Mouse (Mus musculus) cerebellum, adult (tissue): ENCODE measurements around the gene Tigd4.

Source experiments
- ATAC-seq: cut with Nextera tagmentation; 2 replicates; pipeline ENCODE4 v1.9.2; 2017; ENCODE audit warnings: mild to moderate bottlenecking, moderate library complexity, mixed read lengths; ENCODE audit not compliant: insufficient number of reproducible peaks, low FRiP score, low TSS enrichment

Gene Tigd4

DNA sequence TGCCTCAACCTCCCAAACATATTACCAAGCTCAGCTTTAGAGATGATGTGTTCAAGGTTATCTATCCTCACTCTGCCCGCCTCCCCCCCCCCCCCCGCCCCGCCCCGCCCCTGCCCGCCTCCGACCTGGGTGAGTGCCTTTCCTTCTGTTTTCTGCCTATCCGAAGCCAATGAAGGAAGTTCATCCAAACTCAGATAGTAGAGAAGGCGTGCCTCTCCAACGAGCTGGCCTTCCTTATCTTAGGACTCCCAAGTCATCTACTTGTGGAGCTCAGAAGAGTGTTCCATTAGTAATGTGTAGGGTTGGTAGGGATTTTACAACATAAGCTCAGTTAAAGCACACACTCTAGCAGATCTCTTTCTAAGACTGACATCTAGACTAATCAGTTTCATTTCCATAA lies 9.8 kb downstream of the Tigd4 start:
- ATAC-seq: no peak

GRCm38 (mm10) chr3:84610183-84610710 lies 16.9 kb downstream of the Tigd4 start:
- no peak for ATAC-seq

GRCm38 (mm10) chr3:84615050-84615855 lies 21.9 kb downstream of the Tigd4 start:
- ATAC-seq: peak; percentile 70; the same call in 1 of the 2 replicates

DNA sequence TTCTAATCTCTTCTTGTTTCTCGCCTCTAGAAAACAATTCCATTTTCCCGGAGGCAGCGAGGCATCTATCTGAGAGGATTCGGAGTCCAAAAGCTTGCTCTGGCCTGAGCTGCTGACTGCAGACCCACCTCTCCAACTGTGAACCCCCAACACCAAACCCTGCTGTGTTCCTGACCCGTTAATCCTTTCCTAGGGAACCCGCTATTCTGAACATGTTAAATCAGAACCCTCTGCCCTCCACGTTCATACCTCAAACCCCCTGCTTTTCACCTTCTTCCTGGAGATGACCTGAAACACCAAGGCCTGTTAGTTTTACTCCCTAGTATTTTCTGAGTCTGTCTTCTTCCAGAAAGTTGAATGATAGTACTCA lies 22.5 kb downstream of the Tigd4 start:
- no peak for ATAC-seq

GRCm38 (mm10) chr3:84618627-84619026 lies 25.3 kb downstream of the Tigd4 start:
- no peak for ATAC-seq

GRCm38 (mm10) chr3:84619056-84619455 lies 25.7 kb downstream of the Tigd4 start:
- ATAC-seq: no peak

GRCm38 (mm10) chr3:84619725-84620124 lies 26.4 kb downstream of the Tigd4 start:
- no peak for ATAC-seq

DNA sequence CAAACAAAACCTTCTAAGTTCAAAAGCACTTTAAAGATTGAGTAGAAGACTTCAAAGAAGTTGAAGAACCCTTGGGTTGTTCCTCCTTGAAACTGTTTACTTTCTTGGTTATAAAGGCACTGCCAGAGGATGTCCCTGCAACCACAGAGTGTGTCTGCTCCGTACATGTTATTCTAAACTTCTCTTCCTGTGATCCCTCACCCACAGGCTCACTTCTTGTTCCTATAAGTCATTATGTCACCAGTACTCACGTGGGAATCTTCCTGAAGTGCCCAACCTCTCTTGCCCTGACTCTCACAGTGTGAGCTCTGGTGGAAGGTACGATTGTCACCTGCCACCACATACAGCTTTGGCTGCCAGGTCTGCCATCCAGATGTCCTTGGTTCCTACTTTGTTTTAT lies 28.7 kb downstream of the Tigd4 start:
- ATAC-seq: no peak

- no peak for ATAC-seq
These were observed 38.2 kb downstream of the Tigd4 start for GRCm38 (mm10) chr3:84631586-84631985.

DNA sequence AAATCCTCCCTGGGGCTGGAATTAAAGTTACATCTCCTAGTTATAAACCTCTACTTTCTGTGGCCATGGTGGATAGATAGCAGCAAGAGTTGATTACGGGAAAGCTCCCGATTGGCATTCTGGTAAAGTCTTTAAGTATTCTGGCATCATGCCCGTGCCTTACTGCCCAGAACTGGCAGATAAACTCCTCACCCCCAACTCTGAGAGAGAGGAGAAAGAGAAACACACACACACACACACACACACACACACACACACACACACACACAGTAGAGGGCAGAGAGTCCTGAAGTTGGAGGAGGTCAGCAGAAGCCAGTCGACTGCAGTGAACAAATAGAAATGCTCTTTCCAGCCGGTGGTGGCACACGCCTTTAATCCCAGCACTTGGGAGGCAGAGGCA lies 43.7 kb downstream of the Tigd4 start:
- no peak for ATAC-seq

DNA sequence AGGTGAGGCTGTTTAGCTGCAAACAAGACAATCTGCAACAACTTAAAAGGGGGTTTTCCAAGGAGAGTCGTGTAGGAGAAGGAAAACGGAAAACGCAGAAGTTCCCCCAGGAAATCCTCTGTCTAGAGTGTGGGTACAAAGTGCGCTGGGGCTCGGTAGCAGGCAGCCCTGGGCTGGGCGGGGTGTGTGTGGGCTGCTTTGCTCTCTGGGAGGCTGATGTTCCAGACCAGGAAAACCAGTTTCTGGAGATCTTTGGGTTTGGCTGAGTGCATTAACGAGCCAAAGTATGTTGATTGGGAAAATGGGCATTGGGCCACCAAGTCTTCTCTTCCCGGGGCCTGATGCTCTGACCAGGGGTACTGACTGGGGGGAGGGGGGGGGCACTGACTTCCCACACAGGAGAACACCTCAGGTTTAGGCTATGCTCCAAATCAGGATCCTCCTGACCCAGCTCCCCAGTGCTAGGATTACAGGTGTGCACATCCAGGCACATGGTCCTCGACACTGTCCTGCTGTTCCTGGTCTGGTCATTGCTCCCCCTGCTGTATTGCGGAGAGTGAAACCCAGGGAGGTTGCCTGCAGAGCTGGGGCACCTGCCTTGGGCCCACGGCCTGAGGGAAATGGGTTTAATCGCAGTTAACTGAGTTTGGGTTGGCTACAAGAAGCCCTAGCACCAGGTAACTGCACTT lies 44.7 kb downstream of the Tigd4 start:
- no peak for ATAC-seq

DNA sequence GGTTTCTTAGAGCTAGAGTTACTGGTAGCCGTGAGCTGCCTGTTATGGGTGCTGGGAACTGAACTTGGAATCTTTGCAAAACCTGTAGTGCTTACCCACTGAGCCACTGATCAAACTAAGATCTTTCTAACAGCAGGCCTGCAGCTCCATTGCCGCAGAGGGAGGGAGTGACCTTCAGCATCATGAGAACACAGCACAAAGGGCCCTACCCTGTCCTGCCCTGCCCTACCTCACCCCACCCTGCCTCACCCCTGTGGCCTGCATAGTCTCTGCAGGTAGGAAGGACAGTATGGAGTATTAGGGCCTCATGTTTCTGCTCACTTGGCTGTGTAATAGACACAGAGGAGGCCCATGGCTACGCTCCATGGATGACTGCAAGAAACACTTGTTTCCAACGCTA lies 45.5 kb downstream of the Tigd4 start:
- ATAC-seq: no peak

DNA sequence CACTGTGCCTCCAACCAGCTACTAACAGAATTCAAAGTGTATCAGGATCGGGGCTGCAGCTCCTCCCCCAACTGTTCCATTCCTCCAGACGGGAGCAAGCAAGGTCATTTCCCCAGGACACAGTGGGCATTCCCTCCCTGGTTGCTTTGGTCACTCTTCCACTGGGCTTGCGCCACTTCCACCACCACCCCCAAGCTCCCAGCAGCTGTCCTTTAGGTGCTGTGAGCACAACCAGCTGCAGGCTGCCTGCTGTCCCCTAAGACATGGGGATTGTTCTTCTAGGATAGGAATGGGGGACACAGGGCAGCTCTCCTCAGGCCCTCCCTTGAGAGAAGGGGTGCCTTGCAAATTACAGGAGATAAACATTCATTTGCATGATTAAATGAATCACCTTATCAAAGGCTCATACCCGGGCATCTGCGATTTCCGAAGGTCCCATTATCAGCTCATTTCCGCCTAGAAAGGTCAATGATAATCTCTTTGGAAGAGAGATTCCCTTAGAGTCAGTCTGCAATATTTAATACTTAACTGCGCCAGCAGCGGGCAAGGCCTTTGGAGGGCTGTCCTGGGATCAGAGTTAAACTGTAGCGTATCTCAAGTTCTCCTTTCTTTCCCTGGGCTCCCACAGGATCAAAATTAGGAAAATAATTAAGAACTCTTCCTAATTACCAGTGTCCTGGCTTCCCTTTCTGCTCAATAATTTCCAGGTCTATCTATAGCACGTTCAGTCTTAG lies 46.6 kb downstream of the Tigd4 start:
- no peak for ATAC-seq

DNA sequence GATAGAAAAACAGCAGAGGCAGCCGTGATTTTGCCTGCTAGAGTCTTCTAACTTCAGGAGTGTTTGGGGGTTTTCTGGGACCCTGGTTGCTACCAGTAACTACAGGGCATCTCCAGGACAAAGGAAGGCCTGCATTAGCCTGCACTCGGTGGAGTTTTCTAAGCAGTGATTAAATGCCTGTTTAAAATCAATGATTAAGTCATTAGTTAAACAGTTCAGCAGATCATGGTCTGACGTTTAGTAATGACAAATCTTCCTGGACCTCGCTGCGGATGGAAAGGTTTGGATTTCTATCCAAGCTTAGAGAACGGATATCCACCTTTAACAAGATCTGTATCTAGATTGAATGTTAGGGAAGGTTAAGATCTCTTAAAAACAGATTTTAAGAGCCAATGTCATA lies 47.2 kb downstream of the Tigd4 start:
- no peak for ATAC-seq

GRCm38 (mm10) chr3:84641391-84641790 lies 48.0 kb downstream of the Tigd4 start:
- ATAC-seq: no peak

- no peak for ATAC-seq
These were observed 49.6 kb downstream of the Tigd4 start for GRCm38 (mm10) chr3:84642942-84643341.

DNA sequence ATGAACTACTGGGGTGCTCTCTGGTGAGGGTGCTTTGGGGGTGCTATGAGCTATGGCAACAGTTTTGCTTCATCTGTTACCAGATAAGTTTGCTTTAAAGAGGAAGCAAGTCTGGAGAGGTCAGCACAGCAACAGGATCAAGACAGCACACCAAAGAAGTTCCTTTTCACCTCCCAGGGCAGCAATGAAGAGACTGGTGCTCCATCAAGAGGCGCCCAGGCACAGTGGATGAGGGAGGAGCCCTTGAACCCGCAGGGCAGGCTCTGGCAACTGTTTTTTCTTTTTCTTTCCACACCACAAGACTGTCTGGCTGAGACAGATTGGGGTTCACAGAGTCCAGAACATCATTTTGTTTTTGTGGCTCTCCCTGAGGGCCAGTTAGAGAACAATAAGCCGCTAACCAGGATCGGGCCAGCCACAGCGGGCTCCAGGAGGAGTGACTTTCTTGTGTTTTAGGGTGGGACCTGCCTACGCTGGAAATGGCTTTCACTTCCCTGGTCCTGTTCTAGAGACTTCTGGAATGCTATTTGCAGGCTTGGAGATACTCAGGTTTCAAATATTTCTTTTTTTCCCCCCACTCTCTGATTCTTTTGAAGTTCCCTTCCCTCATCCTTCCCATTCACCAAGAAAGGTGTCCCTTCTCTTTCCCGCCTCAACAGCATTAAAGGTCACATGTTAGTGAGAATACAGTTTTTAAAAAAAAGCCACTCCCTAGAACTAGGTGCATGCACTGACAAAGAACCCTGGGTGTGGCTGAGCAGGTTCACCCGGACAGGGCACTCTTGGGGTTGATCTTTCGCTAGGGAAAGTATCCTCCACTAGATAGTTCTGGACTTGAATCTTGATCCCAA lies 52.0 kb downstream of the Tigd4 start:
- ATAC-seq: no peak

DNA sequence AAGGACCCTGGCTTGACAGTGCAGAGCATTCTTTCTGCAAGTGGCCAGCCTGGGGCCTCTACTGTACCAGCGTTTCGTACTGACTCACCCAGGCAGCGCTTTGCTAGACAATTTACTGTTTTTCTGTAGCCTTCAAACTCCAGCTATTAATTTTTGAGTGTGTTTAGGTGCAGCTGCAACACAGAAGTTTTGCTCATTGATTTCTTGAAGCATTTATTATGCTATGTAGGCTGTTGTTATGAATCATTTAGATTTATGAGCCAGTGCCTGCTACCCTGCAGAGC lies 52.6 kb downstream of the Tigd4 start:
- ATAC-seq: no peak

DNA sequence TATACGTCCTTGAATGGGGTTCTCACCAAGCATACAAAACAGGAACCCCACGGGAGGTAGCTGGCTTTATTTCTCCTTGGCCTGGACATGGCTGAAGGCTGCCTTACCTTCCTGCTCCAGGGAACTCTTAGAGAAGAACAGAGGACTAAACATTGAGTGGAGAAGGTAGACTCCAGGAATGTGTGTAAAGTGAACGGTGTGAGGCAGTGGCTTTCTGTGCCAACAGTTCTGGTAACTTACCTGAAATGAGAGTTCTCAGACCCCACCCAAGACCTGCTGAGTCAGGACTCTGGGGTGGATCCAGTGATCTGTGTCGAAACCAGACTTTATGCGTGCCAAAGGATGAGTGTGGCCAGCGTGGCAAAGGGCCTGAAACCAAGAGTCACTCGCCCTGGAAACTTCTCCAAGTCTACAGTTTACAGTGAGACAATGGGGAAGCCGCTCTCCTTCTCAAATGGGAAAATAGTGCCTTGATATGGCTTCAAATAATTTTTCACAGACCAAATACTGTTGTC lies 53.0 kb downstream of the Tigd4 start:
- ATAC-seq: no peak
